Mouse (Mus musculus) WW6 (cell line): Measurements from ENCODE around the gene Etd.
"Not testable (repeated sequence)": the region's sequence is repeated elsewhere in the genome, so short reads cannot be mapped to it uniquely, and the experiment has no call there.

Experiments used
- DNase-seq: peaks from one replicate; pipeline ENCODE4 v3.0.0-alpha.2; 2013; ENCODE audit warnings: low read depth, low spot score

Etd gene

GRCm38 (mm10) chrX:53434618-53435017 is at the start of gene Etd:
Gene Etd (plus strand): TSS chrX:53434918.
- no peak for DNase-seq

- no peak for DNase-seq
Measured at GRCm38 (mm10) chrX:53386362-53386761, 48.4 kb upstream of the Etd start.

DNA sequence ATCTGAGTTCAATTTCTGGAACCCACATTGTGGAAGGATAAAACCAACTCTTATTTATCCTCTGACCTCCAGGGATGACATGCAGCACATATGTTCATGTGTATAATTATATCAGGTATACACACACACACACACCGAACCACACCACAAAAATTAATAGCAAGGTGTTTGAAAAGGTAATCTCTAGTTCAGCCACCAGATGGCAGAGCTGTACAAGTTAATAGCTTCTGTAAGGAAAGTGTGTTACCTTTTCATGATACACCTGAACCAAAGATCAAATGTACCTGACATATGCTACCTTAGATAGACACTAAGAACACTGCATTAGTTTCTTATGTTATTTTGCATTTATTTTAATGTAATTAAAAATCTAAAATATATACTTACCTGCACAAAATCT is 1.8 kb upstream of the Etd start:
- DNase-seq, result no peak

DNA sequence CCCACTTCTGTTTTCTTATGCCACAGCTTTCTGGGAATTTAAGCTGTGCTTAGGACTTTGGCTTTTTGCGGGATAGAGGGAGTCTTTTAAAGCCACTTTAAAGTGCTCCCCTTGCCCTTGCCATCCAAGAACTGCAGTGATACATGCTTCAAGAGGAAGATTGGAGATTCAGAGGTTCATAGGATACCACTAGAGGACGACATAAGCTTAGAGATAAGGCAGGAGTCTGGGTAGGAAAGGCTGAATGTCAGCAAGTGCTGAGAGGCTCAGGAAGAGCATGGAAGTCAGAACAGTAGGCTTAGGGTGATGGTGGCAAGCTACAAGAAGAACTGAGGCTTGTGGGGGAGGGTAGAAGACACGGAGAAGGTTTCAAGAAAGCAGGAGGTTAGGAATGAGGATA is 24.9 kb downstream of the Etd start:
- DNase-seq, result no peak

DNA sequence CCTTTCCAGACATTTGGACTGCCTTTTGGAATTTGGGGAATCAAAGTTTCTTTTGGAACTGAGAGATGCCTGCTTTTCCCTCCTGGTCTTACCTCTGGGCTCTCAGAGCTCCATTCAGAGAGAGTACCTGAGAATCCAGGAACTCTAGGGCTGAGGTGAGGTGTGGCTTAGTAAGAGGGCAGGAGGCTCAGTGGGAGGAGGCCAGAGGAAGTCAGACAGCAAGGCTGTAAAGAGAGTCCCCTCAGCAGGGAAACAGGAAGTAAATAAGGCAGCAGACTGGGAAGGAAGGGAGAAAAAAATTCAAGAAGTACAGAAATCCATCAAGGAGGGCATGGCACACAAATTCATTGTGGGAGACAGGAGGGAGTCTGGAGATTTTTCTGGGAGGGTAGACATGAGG is 29.5 kb downstream of the Etd start:
- not testable (repeated sequence) for DNase-seq
